Comparison of ENCODE assay signal across 8 mouse cellular contexts in genomic region chr1:169919211-169919610, GRCm38 (mm10). TPM values are rescaled to one million over a fixed set of nuclear protein-coding genes. Genes with fewer than 3 reads are reported as not detected.
DNase-seq lines count a peak whose midpoint lies in the region; ATAC-seq and TF ChIP-seq lines count a peak whose summit lies in the region.

No protein-coding gene starts in this region.

- no peak for TF ChIP-seq POLR2A in cerebellum, adult 2 months (IDR thresholded peaks at IDR 0.05; ENCODE audit: borderline replicate concordance, insufficient read depth, low read length)

- H3K4me3 ChIP-seq in cerebellum, adult 2 months (replicated peaks; ENCODE audit: insufficient read depth, low read depth, low read length): no peak overlapping the region
- no peak overlapping the region for H3K4me3 ChIP-seq in hindbrain, embryonic 14.5 days (replicated peaks; ENCODE audit: low read length)

- no peak overlapping the region for H3K27ac ChIP-seq in cerebellum, adult 2 months (ENCODE audit: insufficient read depth, low read length)
- H3K27ac ChIP-seq in hindbrain, embryonic 14.5 days: no peak overlapping the region

- peak; percentile 45 for ATAC-seq in Patski
- peak; percentile 68; the same call in 1 of the 2 replicates for ATAC-seq in hindbrain, embryonic 14.5 days (ENCODE audit: low FRiP score)

- CTCF ChIA-PET in Patski (lab: Charles Lee): interaction anchor here (0.9 to 8.9 kb wide), 13 partner anchors 18 to 414 kb away, joined by 3 to 201 read pairs (median 5); partner anchors contain the start of gene Nuf2

- peak; percentile 78 for TF ChIP-seq CTCF in Patski (IDR thresholded peaks at IDR 0.05)
- TF ChIP-seq CTCF in cerebellum, adult 2 months (IDR thresholded peaks at IDR 0.05; ENCODE audit: borderline replicate concordance, insufficient read depth, low read depth, low read length): peak; percentile 81

- H3K4me2 ChIP-seq in hindbrain, embryonic 14.5 days (replicated peaks): no peak overlapping the region

- 3% methylated on average over 11 of the region's 11 CpGs for WGBS in cerebellum, adult 2 months
- 3% methylated on average over 11 of the region's 11 CpGs for WGBS in hindbrain, embryonic 14.5 days

- H3K9me3 ChIP-seq in hindbrain, embryonic 14.5 days (ENCODE audit: control insufficient read depth, low read length): no peaks in the 10 kb centered on the region

- H3K27me3 ChIP-seq in Patski: no peaks in the 10 kb centered on the region
- H3K27me3 ChIP-seq in cerebellum, adult 2 months (ENCODE audit: control insufficient read depth, insufficient read depth, low read length): no peaks in the 10 kb centered on the region
- H3K27me3 ChIP-seq in hindbrain, embryonic 14.5 days (ENCODE audit: control insufficient read depth, insufficient read depth, low read length): no peaks in the 10 kb centered on the region

- H3K4me1 ChIP-seq in cerebellum, adult 2 months (ENCODE audit: control insufficient read depth, insufficient read depth, low read length): no peaks in the 10 kb centered on the region
- no peaks in the 10 kb centered on the region for H3K4me1 ChIP-seq in hindbrain, embryonic 14.5 days (replicated peaks; ENCODE audit: control insufficient read depth, insufficient read depth, low read length)

- H3K9ac ChIP-seq in hindbrain, embryonic 14.5 days: no peak overlapping the region

- no peaks in the 10 kb centered on the region for H3K36me3 ChIP-seq in hindbrain, embryonic 14.5 days (replicated peaks; ENCODE audit: control insufficient read depth, insufficient read depth)

- in situ Hi-C loops in Patski (cut with MboI; ENCODE audit: low pct_unique_long_range_greater_than_20kb): no loop called here

- POLR2A ChIA-PET in Patski (lab: Charles Lee): no interaction called here

- DNase-seq in Patski (ENCODE audit: low read depth, low spot score): no peak
- DNase-seq in cerebellum, adult 2 months: peak; percentile 38 to 71
- DNase-seq in forelimb bud, embryonic 11.5 days (ENCODE audit: low read depth, low spot score): peak; percentile 89
- DNase-seq in hindbrain, embryonic 14.5 days (ENCODE audit: low spot score): peak; percentile 93
- DNase-seq in layer of hippocampus, postnatal 14 days (ENCODE audit: low spot score in 2 of 2): peak; percentile 78 to 84
- DNase-seq in lung, postnatal 25 days (ENCODE audit: low spot score): peak; percentile 66
- peak; percentile 71 for DNase-seq in right cerebral cortex, adult 18-20 months
- DNase-seq in yolk sac, embryonic 10.5 days (ENCODE audit: low spot score): peak; percentile 89

RNA-seq across cellular contexts. Expression of gene Ccdc190, which starts 9.2 kb away (rescaled TPM):
- polyA plus RNA-seq in Patski (2021): 0.82 TPM
- 37.7 and 41.1 TPM in 2 replicates for polyA plus RNA-seq in cerebellum, adult 2 months (2012; rRNA removed)
- 4.7 and 4.8 TPM in 2 replicates for polyA plus RNA-seq in hindbrain, embryonic 14.5 days (2014; fragmentation: Nextera tagmentation; extraction: Ambion mirVana)
- total RNA-seq in layer of hippocampus, postnatal 14 days (2021): 10 to 100 TPM; 13.1 to 16.7 TPM

RNA-seq across cellular contexts. Expression of gene Hsd17b7, which starts 49.8 kb away (rescaled TPM):
- 11.3 TPM for polyA plus RNA-seq in Patski (2021)
- 14.4 and 15.8 TPM in 2 replicates for polyA plus RNA-seq in cerebellum, adult 2 months (2012; rRNA removed)
- polyA plus RNA-seq in hindbrain, embryonic 14.5 days (2014; fragmentation: Nextera tagmentation; extraction: Ambion mirVana): 30.6 and 35.8 TPM in 2 replicates
- 10 to 100 TPM; 19.8 to 21.0 TPM for total RNA-seq in layer of hippocampus, postnatal 14 days (2021)
